Mouse (Mus musculus) hindbrain, embryonic 15.5 days (tissue): ENCODE results near the gene Mrvi1. TPM values are rescaled to one million over a fixed set of nuclear protein-coding genes. Genes with fewer than 3 reads are reported as not detected.

Source experiments
- ATAC-seq: fragments of 200-750 bp; cut with Nextera tagmentation; 2 replicates; pipeline ENCODE4 v1.8.0; 2017; ENCODE audit warnings: low read depth, moderate number of reproducible peaks, moderate TSS enrichment; ENCODE audit not compliant: low FRiP score
- H3K27ac ChIP-seq: fragments of 300-500 bp; sonication (generic); replicated peaks from 2 replicates; pipeline ENCODE4 v1.5.1; 2015; ENCODE audit warnings: mild to moderate bottlenecking, inconsistent platforms
- H3K27me3 ChIP-seq: fragments of 300-500 bp; sonication (generic); 2 replicates; pipeline ENCODE4 v1.6.1; 2015; ENCODE audit warnings: control low read depth, inconsistent platforms
- H3K36me3 ChIP-seq: fragments of 300-500 bp; sonication (generic); 2 replicates; pipeline ENCODE4 v1.6.1; 2015; ENCODE audit warnings: control low read depth, inconsistent platforms
- H3K4me1 ChIP-seq: fragments of 300-500 bp; sonication (generic); replicated peaks from 2 replicates; pipeline ENCODE4 v1.6.1; 2015; ENCODE audit warnings: control low read depth, inconsistent platforms
- H3K4me2 ChIP-seq: fragments of 300-500 bp; sonication (generic); 2 replicates; pipeline ENCODE4 v1.6.1; 2015; ENCODE audit warnings: moderate library complexity, mild to moderate bottlenecking, inconsistent platforms
- H3K4me3 ChIP-seq: fragments of 300-500 bp; sonication (generic); 2 replicates; pipeline ENCODE4 v1.5.1; 2015; ENCODE audit warnings: mild to moderate bottlenecking, inconsistent platforms
- H3K9ac ChIP-seq: fragments of 300-500 bp; sonication (generic); 2 replicates; pipeline ENCODE4 v1.6.1; 2015; ENCODE audit warnings: inconsistent platforms
- H3K9me3 ChIP-seq: fragments of 300-500 bp; sonication (generic); 2 replicates; pipeline ENCODE4 v1.6.1; 2016; ENCODE audit warnings: control low read depth, inconsistent platforms
- WGBS: fragments of 180-500 bp; shearing (Covaris S2); methylation state at CpG from one replicate; pipeline ENCODE4 v1.1.7; 2015; 5-methylcytosine and 5-hydroxymethylcytosine counted together
- polyA plus RNA-seq: library from polyadenylated mRNA; unstranded; fragments of >200 nt; fragmentation: Nextera tagmentation; extraction: Ambion mirVana; gene quantifications from 2 replicates; pipeline ENCODE4 v1.2.1, GENCODE M21; 2015

Mrvi1 gene
- polyA plus RNA-seq, 1 experiment from 2014 or later = 1.2 TPM

DNA sequence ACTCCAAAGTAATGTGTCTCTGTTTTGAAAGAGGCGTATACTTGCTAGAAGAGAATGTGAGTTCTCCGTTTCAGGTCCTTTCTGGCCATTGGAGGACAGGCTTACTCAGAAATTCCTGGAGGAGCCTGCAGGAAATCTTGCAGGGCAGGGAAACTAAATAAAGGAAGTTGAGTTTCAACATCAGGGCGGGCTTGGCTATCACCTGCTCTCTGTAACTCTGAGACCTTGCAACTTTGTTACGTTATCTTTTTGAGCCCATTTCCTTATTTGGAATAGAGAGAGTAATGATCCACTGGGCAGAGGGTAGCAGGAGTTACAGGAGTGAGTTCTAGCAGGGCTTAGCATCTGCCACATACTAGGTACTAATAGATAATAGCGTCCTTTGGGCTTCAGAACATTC lies 122.1 kb downstream of the Mrvi1 start:
- 0 out of 2 replicates have a peak, but pooled peaks cover 6% of the 10 kb centered on the region for H3K4me1 ChIP-seq
- no peaks in the 10 kb centered on the region for H3K36me3 ChIP-seq
- H3K9ac ChIP-seq = no peak overlapping the region
- H3K4me2 ChIP-seq = no peak overlapping the region
- H3K27me3 ChIP-seq = no peaks in the 10 kb centered on the region
- no peak overlapping the region for H3K4me3 ChIP-seq
- no peaks in the 10 kb centered on the region for H3K9me3 ChIP-seq
- no peak for ATAC-seq
- WGBS = 79% methylated on average over 5 of the region's 5 CpGs
- no peak overlapping the region for H3K27ac ChIP-seq

DNA sequence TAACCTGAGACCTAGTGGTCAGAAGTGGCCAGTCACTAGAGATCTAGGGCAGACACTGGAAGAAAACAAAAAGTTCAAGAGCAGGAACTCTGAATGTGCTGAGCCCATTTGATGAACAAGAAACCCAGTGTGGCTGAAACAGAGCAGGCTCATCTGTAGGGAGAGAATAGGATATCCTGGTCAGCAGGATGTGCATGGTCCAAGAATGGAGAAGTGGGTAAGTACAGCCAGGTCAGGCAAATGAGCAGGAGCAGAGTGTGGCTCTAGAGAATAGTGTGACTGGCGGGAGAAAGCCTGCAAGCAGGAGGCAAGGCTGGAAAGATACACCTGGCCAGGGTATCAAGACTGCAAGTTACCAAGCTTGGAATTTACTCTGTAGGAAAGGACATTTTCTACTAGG lies 126.7 kb downstream of the Mrvi1 start:
- H3K4me2 ChIP-seq = no peak overlapping the region
- no peaks in the 10 kb centered on the region for H3K27me3 ChIP-seq
- H3K9me3 ChIP-seq = no peaks in the 10 kb centered on the region
- H3K36me3 ChIP-seq = no peaks in the 10 kb centered on the region
- H3K27ac ChIP-seq = no peak overlapping the region
- no peak for ATAC-seq
- WGBS = 81% methylated on average over 1 of the region's 1 CpGs
- no peak overlapping the region for H3K9ac ChIP-seq
- no peak overlapping the region for H3K4me3 ChIP-seq
- peaks cover 4% of the 10 kb centered on the region for H3K4me1 ChIP-seq

DNA sequence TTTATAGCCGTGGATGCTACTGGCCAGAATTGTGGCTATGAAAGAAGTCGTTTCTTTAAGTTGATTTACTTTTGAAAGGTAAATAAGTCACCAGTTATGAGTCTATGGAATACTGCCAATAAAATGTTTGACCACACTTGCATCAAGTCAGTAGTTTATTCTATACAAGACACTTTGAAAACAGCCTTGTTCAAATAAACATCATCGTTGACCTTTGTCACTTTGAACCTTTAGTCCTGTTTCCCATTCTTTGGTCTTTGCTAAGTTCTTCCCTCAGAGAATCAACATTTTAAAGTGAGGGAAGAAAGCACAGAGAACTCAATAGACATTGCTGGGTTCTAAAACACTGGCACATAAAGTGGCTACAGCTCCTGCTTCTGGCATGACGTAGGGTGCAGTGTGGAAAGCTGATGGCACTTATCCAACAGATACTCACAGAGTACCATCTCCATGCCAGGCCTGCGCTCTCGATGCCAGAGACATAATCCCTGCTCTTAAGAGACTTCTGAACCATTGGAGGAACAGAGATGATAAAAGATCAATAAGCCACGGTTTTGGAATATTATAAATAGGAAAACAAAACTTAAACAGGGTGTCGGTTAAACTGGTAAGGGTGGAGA lies 127.2 kb downstream of the Mrvi1 start:
- Histone ChIP-seq H3K4me1 (peaks cover 4% of the 10 kb centered on the region), H3K27ac (no peak overlapping the region), H3K4me2 (no peak overlapping the region), H3K27me3 (no peaks in the 10 kb centered on the region), H3K9ac (no peak overlapping the region), H3K36me3 (no peaks in the 10 kb centered on the region), H3K9me3 (no peaks in the 10 kb centered on the region), H3K4me3 (no peak overlapping the region)
- WGBS = 73% methylated on average over 8 of the region's 8 CpGs
- no peak for ATAC-seq

DNA sequence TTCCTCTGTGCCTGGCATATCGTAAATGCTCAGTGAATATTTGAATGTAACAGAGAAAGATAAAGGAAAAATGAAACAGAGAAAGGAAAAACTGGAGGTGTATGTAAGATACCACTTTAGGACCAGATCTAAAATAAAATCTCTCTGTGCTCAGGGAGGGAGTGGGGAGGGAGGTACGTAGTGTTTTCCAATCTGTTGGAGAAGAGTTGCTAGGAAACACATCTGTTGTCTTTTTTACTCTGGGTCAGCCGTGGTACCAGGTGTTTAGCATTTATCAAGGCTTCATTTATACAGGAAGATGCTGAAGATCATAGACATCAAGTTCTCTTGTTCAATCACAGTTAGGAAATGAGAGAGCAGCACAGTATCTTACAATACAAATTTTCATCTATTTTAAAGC lies 127.7 kb downstream of the Mrvi1 start:
- 50% methylated on average over 3 of the region's 3 CpGs for WGBS
- no peak overlapping the region for H3K4me2 ChIP-seq
- no peak overlapping the region for H3K4me3 ChIP-seq
- H3K27ac ChIP-seq = no peak overlapping the region
- no peak overlapping the region for H3K9ac ChIP-seq
- ATAC-seq = no peak
- no peaks in the 10 kb centered on the region for H3K9me3 ChIP-seq
- H3K4me1 ChIP-seq = peaks cover 4% of the 10 kb centered on the region
- no peaks in the 10 kb centered on the region for H3K36me3 ChIP-seq
- H3K27me3 ChIP-seq = no peaks in the 10 kb centered on the region

GRCm38 (mm10) chr7:110853611-110854010 lies 128.7 kb downstream of the Mrvi1 start:
- WGBS = 60% methylated on average over 10 of the region's 10 CpGs
- H3K4me1 ChIP-seq = peaks cover 4% of the 10 kb centered on the region
- no peak for ATAC-seq
- no peak overlapping the region for H3K4me2 ChIP-seq
- H3K27me3 ChIP-seq = no peaks in the 10 kb centered on the region
- no peaks in the 10 kb centered on the region for H3K9me3 ChIP-seq
- H3K4me3 ChIP-seq = no peak overlapping the region
- H3K27ac ChIP-seq = no peak overlapping the region
- H3K9ac ChIP-seq = no peak overlapping the region
- no peaks in the 10 kb centered on the region for H3K36me3 ChIP-seq

- H3K4me2 ChIP-seq = no peak overlapping the region
- no peak overlapping the region for H3K9ac ChIP-seq
- no peaks in the 10 kb centered on the region for H3K27me3 ChIP-seq
- H3K36me3 ChIP-seq = no peaks in the 10 kb centered on the region
- H3K4me1 ChIP-seq = peaks cover 4% of the 10 kb centered on the region
- no peak overlapping the region for H3K27ac ChIP-seq
- H3K9me3 ChIP-seq = no peaks in the 10 kb centered on the region
- 87% methylated on average over 7 of the region's 7 CpGs for WGBS
- no peak for ATAC-seq
- H3K4me3 ChIP-seq = no peak overlapping the region
Observed at GRCm38 (mm10) chr7:110851541-110852203, 130.6 kb downstream of the Mrvi1 start.

GRCm38 (mm10) chr7:110848371-110848770 lies 133.9 kb downstream of the Mrvi1 start:
- no peaks in the 10 kb centered on the region for H3K27me3 ChIP-seq
- no peak overlapping the region for H3K4me2 ChIP-seq
- H3K36me3 ChIP-seq = no peaks in the 10 kb centered on the region
- no peak overlapping the region for H3K4me3 ChIP-seq
- H3K9ac ChIP-seq = no peak overlapping the region
- H3K27ac ChIP-seq = no peak overlapping the region
- H3K4me1 ChIP-seq = peaks cover 4% of the 10 kb centered on the region
- H3K9me3 ChIP-seq = no peaks in the 10 kb centered on the region
- WGBS = 96% methylated on average over 1 of the region's 1 CpGs
- no peak for ATAC-seq

DNA sequence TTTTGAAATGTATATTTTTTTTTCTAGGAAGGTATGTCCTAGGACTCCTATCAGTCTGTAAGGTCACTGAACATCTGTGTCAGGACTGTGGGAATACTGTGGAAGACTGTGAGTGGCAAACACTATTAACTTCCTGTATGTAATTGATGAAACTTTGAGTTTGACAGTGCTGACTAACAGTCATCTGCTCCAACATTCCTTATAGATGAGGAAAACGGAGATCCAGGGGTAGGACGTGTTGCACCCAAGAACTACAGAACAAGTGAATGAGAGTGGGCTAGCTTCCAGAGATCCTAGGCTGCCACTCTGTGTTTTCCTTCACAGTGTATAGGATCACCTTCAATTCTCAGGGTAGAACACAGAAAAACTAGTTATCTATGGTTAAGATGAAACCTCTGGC lies 134.9 kb downstream of the Mrvi1 start:
- no peak for ATAC-seq
- Histone ChIP-seq H3K9ac (no peak overlapping the region), H3K9me3 (no peaks in the 10 kb centered on the region), H3K4me1 (peaks cover 6% of the 10 kb centered on the region), H3K27ac (no peak overlapping the region), H3K4me2 (no peak overlapping the region), H3K27me3 (no peaks in the 10 kb centered on the region), H3K36me3 (no peaks in the 10 kb centered on the region), H3K4me3 (no peak overlapping the region)
- 85% methylated on average over 2 of the region's 2 CpGs for WGBS

- ATAC-seq = peak; percentile 96
- Histone ChIP-seq H3K27me3 (no peaks in the 10 kb centered on the region), H3K36me3 (no peaks in the 10 kb centered on the region), H3K4me3 (peak within 1 kb of the TSS; percentile 80), H3K4me2 (peak within 1 kb of the TSS; percentile 80), H3K9ac (peak within 1 kb of the TSS; percentile 88), H3K27ac (peak within 1 kb of the TSS; percentile 90), H3K4me1 (peaks cover 6% of the 10 kb centered on the region), H3K9me3 (no peaks in the 10 kb centered on the region)
- under 1% methylated on average over 42 of the region's 42 CpGs for WGBS
Observed at GRCm38 (mm10) chr7:110843916-110844874, 138.1 kb downstream of the Mrvi1 start, which contains the start of gene Rnf141. Gene Rnf141 (minus strand): TSS chr7:110844457.

DNA sequence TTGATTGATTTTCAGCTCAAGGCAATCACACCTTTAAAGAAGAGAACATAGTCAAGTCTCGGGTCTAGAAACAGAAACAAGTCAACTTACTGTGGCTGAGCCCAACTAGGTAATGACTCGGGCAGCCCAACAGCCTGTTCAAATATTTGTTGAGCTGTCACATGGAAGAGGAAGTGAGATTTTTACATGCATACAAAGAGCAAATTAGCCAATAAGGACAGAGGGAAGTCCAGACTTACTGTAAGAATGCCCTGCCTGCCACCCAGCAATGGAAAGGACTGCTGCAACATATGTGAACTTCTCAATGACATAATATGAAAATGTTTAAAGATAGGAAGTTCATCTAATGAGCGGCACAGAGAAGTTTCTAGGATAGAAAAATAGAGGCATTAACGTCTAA lies 141.9 kb downstream of the Mrvi1 start:
- ATAC-seq = no peak
- whole genome bisulfite sequencing = 88% methylated on average over 4 of the region's 4 CpGs

GRCm38 (mm10) chr7:110834522-110834921 lies 147.7 kb downstream of the Mrvi1 start:
- H3K36me3 ChIP-seq = peaks cover 11% of the 10 kb centered on the region
- 68% methylated on average over 3 of the region's 3 CpGs for WGBS
- H3K4me1 ChIP-seq = no peaks in the 10 kb centered on the region
- no peak overlapping the region for H3K27ac ChIP-seq
- no peaks in the 10 kb centered on the region for H3K27me3 ChIP-seq
- H3K4me2 ChIP-seq = no peak overlapping the region
- no peaks in the 10 kb centered on the region for H3K9me3 ChIP-seq
- H3K4me3 ChIP-seq = no peak overlapping the region
- no peak overlapping the region for H3K9ac ChIP-seq
- no peak for ATAC-seq

More for the DNA sequence above, 141.9 kb downstream of the Mrvi1 start:
- Histone ChIP-seq H3K4me2 (no peak overlapping the region), H3K9ac (no peak overlapping the region), H3K4me1 (peaks cover 6% of the 10 kb centered on the region), H3K27ac (no peak overlapping the region), H3K4me3 (no peak overlapping the region), H3K36me3 (no peaks in the 10 kb centered on the region), H3K9me3 (no peaks in the 10 kb centered on the region), H3K27me3 (no peaks in the 10 kb centered on the region)

DNA sequence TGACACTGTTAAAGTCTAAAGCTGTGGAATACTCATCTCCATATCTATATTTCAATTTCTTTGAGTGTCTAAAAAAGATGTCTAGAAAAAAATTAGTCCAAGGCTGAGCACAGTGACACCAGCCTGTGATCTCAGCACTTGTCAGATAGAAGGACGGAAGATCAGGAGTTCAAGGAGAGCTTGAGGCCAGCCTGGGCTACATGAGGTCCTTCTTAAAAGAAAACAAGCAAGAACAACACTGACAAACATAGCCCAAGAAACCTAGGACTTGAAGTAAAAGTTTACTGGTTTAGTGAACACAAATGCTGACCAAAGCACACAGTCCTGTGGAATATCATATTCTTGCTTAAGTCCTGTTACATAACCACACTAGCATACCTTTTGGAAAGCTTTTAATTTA lies 148.2 kb downstream of the Mrvi1 start:
- no peak for ATAC-seq
- Histone ChIP-seq H3K27ac (no peak overlapping the region), H3K9ac (no peak overlapping the region), H3K36me3 (peaks cover 13% of the 10 kb centered on the region), H3K4me3 (no peak overlapping the region), H3K4me2 (no peak overlapping the region), H3K27me3 (no peaks in the 10 kb centered on the region), H3K4me1 (no peaks in the 10 kb centered on the region), H3K9me3 (no peaks in the 10 kb centered on the region)
- WGBS = 96% methylated on average over 1 of the region's 1 CpGs
